Mouse (Mus musculus) midbrain, embryonic 16.5 days (tissue): ENCODE results near the gene Lfng. TPM values are rescaled to one million over a fixed set of nuclear protein-coding genes. Genes with fewer than 3 reads are reported as not detected.
A peak's percentile ranks its signal among the peaks of the same experiment; 100 is the strongest.

Experiments used
- ATAC-seq: fragments of 200-750 bp; cut with Nextera tagmentation; 2 replicates; pipeline ENCODE4 v1.8.0; 2017; ENCODE audit warnings: moderate TSS enrichment
- H3K27ac ChIP-seq: fragments of 300-500 bp; sonication (generic); 2 replicates; pipeline ENCODE4 v1.5.1; 2014; ENCODE audit warnings: mild to moderate bottlenecking, low read length, mixed read lengths
- H3K27me3 ChIP-seq: fragments of 300-500 bp; sonication (generic); 2 replicates; pipeline ENCODE4 v1.6.1; 2014; ENCODE audit warnings: low read depth, low read length, mixed read lengths; ENCODE audit not compliant: control insufficient read depth, insufficient read depth
- H3K36me3 ChIP-seq: fragments of 300-500 bp; sonication (generic); 2 replicates; pipeline ENCODE4 v1.6.1; 2014; ENCODE audit warnings: mild to moderate bottlenecking, low read length, moderate library complexity, mixed read lengths; ENCODE audit not compliant: control insufficient read depth, insufficient read depth
- H3K4me1 ChIP-seq: fragments of 300-500 bp; sonication (generic); 2 replicates; pipeline ENCODE4 v1.6.1; 2014; ENCODE audit warnings: mild to moderate bottlenecking, low read length, mixed read lengths; ENCODE audit not compliant: control insufficient read depth, insufficient read depth
- H3K4me2 ChIP-seq: fragments of 300-500 bp; sonication (generic); 2 replicates; pipeline ENCODE4 v1.6.1; 2014; ENCODE audit warnings: mild to moderate bottlenecking, low read length, mixed read lengths
- H3K4me3 ChIP-seq: fragments of 300-500 bp; sonication (generic); 2 replicates; pipeline ENCODE4 v1.5.1; 2014; ENCODE audit warnings: low read depth, mild to moderate bottlenecking, low read length, moderate library complexity, mixed read lengths
- H3K9ac ChIP-seq: fragments of 300-500 bp; sonication (generic); 2 replicates; pipeline ENCODE4 v1.6.1; 2014; ENCODE audit warnings: low read depth, low read length, mixed read lengths
- H3K9me3 ChIP-seq: fragments of 300-500 bp; sonication (generic); replicated peaks from 2 replicates; pipeline ENCODE4 v1.6.1; 2014; ENCODE audit warnings: mild to moderate bottlenecking, low read length, mixed read lengths; ENCODE audit not compliant: control insufficient read depth, poor library complexity, severe bottlenecking
- WGBS: fragments of 180-500 bp; shearing (Covaris S2); extraction: QIAGEN DNeasy Blood & Tissue Kit; methylation state at CpG from one replicate; pipeline ENCODE4 v1.1.7; 2014; 5-methylcytosine and 5-hydroxymethylcytosine counted together
- polyA plus RNA-seq: library from polyadenylated mRNA; unstranded; fragments of >200 nt; fragmentation: Nextera tagmentation; extraction: Ambion mirVana; gene quantifications from 2 replicates; pipeline ENCODE4 v1.2.1, GENCODE M21; 2015

Lfng gene
- polyA plus RNA-seq, 1 experiment from 2014 or later = 23.1 TPM

DNA sequence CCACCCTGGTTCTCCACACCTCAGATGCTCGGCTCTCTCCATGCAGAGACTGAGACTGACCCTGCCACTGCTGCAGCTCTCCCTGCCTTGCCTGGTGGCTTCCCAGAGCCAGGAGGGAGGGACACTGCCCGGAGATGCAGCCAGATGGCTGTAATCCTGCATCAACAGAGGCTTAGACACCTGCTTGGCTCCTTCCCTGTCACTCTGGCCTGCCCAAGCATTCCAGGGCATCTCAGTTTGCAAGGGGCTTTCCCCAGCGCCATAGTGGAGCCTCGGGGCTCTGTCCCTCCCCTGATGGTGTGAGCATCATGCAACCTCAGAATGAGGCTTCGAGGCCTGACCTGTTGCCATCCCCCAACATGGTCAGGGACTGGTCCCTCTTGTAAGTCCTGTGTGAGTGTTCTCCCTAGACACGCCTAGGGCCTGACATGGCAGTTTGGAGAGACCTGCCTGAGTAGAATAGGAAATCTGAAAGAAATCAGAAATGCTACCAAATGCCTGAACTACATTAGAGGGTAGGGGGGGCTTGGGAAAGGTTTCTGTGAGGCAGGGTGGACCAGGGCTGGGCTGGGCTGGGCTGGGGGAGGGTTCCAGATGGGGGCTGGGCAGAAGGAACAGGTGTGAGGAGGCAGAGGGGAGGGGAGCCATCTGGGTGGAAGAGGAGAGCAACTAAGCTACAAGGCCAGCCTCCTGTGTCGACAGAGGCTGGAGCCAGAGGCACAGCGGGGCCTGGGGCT, 24.0 kb upstream of the Lfng start:
- Histone ChIP-seq H3K4me1 (peaks cover 16% of the 10 kb centered on the region), H3K9me3 (no peaks in the 10 kb centered on the region), H3K36me3 (no peaks in the 10 kb centered on the region), H3K27ac (peak overlapping the region; percentile 47; the same call in 1 of the 2 replicates), H3K9ac (peak overlapping the region; percentile 36; the same call in 1 of the 2 replicates), H3K4me2 (no peak overlapping the region), H3K4me3 (no peak overlapping the region), H3K27me3 (no peaks in the 10 kb centered on the region)
- 15% methylated on average over 8 of the region's 8 CpGs for WGBS
- ATAC-seq = 0 out of 2 replicates have a peak, but pooled peaks have one; percentile 37

DNA sequence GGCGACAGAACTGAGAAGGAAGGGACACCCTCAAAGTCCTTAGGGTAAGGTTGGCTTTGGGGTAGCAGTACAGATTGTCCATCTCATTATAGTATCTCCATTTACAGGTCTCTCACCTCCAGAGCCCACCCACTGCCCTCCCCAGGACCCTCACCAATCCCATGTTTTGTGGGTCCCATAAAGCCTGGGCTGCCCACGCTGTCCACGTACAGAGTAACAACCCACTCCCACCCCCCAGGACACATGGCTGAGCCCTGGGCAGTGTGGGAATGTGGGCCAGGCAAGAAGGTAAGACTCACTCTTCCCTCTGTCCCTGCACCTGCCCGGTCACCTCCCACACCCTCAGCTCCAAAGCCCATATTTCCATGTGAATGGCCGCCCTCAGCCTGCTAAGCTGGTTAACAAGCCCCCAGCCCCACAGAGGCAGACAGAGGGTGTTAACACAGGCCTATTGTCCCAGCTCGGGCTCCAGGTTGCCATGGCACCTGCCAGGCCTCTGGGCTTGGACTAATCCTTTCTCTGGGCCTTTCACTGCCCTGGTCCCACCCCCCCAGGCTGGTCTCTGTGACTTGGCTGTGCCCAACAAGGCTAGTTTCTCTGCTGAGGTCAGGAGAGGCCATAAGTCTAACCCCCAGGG, 23.3 kb upstream of the Lfng start:
- Histone ChIP-seq H3K9me3 (no peaks in the 10 kb centered on the region), H3K9ac (no peak overlapping the region), H3K4me3 (no peak overlapping the region), H3K27me3 (no peaks in the 10 kb centered on the region), H3K27ac (peak overlapping the region; percentile 8; the same call in 1 of the 2 replicates), H3K4me1 (peaks cover 16% of the 10 kb centered on the region), H3K4me2 (no peak overlapping the region), H3K36me3 (no peaks in the 10 kb centered on the region)
- WGBS = 9% methylated on average over 6 of the region's 6 CpGs
- ATAC-seq = peak; percentile 81

DNA sequence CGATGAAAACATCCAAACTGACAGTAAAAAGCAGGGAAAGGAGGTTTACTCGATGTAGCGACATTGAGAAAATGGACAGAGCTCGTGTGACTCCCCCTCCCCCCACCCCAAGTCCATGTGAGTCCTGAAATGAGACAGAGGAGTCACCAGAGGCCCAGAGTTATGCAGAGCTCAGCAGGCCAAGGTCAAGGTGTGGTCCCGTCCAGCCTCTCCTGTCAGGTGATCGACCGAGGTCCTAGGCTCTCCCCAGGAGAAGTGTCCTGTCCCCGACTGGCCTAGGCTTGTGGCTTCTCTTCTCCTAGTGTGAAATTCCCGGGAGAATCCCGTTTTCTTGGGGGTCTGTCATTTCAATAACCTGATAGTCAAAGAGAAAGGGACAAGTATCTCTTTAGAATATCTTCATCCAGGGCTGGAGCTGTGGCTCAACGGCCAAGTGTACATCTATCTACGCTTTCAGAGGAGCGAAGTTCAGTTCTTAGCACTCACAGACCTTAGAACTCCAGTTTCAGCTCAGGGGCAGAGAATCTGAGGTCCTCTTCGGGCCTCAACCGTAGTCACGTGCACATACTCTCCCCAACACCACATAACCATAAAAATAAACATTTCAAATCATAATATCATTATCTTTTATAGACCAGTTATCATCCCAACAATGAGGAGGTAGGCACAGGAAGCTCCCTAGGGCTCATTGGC, 17.9 kb upstream of the Lfng start:
- 92% methylated on average over 16 of the region's 16 CpGs for WGBS
- no peaks in the 10 kb centered on the region for H3K27me3 ChIP-seq
- no peaks in the 10 kb centered on the region for H3K36me3 ChIP-seq
- no peaks in the 10 kb centered on the region for H3K9me3 ChIP-seq
- ATAC-seq = no peak
- H3K4me3 ChIP-seq = no peak overlapping the region
- no peak overlapping the region for H3K4me2 ChIP-seq
- H3K27ac ChIP-seq = no peak overlapping the region
- no peak overlapping the region for H3K9ac ChIP-seq
- peaks cover 1% of the 10 kb centered on the region for H3K4me1 ChIP-seq

DNA sequence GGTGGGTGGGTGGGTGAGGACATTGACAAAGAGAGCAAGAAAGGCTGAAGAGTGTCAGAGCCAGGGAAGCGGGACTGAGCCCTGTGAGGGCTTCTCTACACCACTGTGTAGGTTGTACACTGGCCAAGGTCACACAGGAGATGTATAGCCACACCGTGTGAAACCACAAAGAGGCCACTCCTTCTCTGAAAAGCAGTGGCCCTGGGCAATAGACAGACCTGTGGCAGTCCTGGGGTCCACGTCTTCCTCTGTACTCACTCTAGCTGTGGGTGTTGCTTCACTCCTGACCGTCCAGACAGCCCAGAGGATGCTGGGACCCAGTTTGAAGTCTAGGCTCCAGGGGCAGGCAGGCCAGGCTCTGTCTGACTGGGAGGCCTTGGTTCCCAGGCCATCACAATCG, 12.3 kb upstream of the Lfng start:
- no peak for ATAC-seq
- WGBS = 65% methylated on average over 5 of the region's 5 CpGs
- H3K4me2 ChIP-seq = no peak overlapping the region

DNA sequence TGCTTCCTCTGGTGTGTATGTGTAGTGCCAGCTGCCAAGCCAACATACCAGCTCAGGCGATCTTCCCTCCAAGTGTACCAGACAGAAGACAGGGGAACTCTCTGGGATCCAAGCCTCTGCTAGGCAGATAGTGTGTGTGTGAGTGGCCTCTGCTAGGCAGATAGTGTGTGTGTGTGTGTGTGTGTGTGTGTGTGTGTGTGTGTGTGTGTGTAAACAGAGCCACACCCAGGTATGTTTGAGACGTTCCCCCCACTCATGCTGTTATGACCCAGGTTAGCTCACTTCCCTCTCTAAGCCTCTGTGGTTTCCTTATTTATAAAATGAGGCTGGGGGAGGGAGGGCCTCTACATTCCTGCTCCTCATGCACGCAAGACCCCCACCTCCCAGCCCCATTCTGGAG, 10.7 kb upstream of the Lfng start:
- Histone ChIP-seq H3K36me3 (no peaks in the 10 kb centered on the region), H3K27ac (no peak overlapping the region), H3K4me3 (no peak overlapping the region), H3K4me2 (no peak overlapping the region), H3K4me1 (no peaks in the 10 kb centered on the region), H3K9ac (no peak overlapping the region), H3K27me3 (no peaks in the 10 kb centered on the region), H3K9me3 (no peaks in the 10 kb centered on the region)
- 68% methylated on average over 3 of the region's 3 CpGs for WGBS
- no peak for ATAC-seq

More for the DNA sequence above, 12.3 kb upstream of the Lfng start:
- H3K4me1 ChIP-seq = no peaks in the 10 kb centered on the region
- H3K27ac ChIP-seq = no peak overlapping the region
- no peaks in the 10 kb centered on the region for H3K9me3 ChIP-seq
- no peaks in the 10 kb centered on the region for H3K36me3 ChIP-seq
- H3K27me3 ChIP-seq = no peaks in the 10 kb centered on the region
- no peak overlapping the region for H3K9ac ChIP-seq
- no peak overlapping the region for H3K4me3 ChIP-seq

DNA sequence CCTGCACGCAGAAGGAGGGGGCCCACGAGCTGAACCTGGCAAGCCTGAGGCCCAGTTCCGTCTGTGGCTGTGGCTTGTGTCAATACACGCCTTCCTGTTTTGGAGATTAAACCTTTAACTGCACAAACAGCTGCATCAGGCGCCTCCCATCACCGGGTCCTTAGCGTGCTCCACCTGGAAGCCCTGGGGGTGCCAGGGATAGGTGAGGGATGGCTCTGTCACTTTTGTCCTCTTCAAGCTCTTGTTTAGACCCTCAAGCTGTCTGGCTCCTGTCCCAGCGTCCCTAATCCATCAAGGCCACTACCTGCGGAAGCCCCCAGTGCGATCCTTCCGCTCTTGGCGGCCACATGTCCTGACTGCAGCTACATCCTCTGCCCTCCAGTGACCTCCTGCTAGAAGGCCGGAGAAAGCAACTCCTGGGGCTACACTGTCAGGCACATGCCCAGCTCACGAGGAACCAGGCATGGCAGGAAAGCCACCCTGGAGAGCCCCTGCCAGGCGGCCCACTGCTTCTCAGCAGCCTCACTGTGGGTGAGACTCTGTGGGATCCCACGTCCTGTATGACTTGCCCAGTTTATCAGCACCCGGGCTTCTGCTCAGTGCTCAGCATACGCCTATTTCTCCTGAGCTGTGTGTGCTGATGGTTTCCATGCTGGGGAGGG, 10.1 kb upstream of the Lfng start:
- no peak overlapping the region for H3K4me2 ChIP-seq
- H3K4me3 ChIP-seq = no peak overlapping the region
- no peaks in the 10 kb centered on the region for H3K27me3 ChIP-seq
- 77% methylated on average over 18 of the region's 18 CpGs for WGBS
- no peak overlapping the region for H3K27ac ChIP-seq
- H3K9me3 ChIP-seq = no peaks in the 10 kb centered on the region
- H3K9ac ChIP-seq = no peak overlapping the region
- no peaks in the 10 kb centered on the region for H3K36me3 ChIP-seq
- no peaks in the 10 kb centered on the region for H3K4me1 ChIP-seq
- no peak for ATAC-seq

DNA sequence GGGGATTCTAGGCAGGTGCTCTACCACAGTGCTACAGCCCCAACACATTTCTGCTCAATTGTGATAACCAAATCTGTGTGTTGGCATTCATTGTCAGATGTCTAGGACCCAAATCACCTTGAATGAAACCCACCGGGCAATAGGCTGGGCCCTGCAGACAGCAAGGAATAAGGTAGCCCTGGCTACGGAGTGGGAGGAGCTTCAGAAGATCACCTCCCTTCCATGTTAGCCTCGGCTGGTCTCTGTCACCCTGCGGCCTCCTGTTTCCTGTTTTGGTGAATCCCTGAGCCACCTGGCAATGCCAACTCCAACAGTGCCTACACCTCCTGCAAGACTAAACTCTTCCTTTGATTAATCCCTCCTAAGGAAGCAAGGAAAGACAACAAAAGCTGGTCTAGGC, 9.3 kb upstream of the Lfng start:
- H3K27me3 ChIP-seq = no peaks in the 10 kb centered on the region
- no peak for ATAC-seq
- H3K27ac ChIP-seq = no peak overlapping the region
- no peak overlapping the region for H3K4me2 ChIP-seq
- H3K36me3 ChIP-seq = no peaks in the 10 kb centered on the region
- 88% methylated on average over 4 of the region's 4 CpGs for WGBS
- H3K9ac ChIP-seq = no peak overlapping the region
- H3K9me3 ChIP-seq = no peaks in the 10 kb centered on the region
- no peak overlapping the region for H3K4me3 ChIP-seq
- no peaks in the 10 kb centered on the region for H3K4me1 ChIP-seq

DNA sequence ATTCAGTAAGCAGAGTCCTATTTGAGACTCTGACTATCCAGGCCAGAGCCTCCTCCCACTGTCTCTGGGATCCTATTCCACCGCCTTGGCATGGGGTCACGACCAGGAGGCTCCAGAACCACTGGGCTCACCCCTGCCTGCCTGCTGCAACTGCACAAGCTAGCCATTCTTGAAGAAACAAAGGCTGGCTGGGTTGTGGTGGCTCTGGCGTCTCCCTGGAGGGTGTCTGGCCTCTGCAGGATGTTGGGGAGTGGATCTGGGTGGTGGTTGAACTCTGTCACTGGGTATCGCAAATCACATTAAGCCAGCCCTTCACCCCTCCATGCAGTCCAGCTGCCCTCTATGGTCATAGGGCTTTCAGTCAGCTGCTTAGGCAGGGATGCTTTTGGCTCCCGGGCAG, 7.2 kb upstream of the Lfng start:
- no peaks in the 10 kb centered on the region for H3K27me3 ChIP-seq
- H3K9me3 ChIP-seq = no peaks in the 10 kb centered on the region
- no peak overlapping the region for H3K4me3 ChIP-seq
- H3K27ac ChIP-seq = no peak overlapping the region
- WGBS = 78% methylated on average over 5 of the region's 5 CpGs
- H3K4me2 ChIP-seq = no peak overlapping the region
- no peaks in the 10 kb centered on the region for H3K36me3 ChIP-seq
- no peak for ATAC-seq
- no peak overlapping the region for H3K9ac ChIP-seq
- H3K4me1 ChIP-seq = no peaks in the 10 kb centered on the region
